Mouse (Mus musculus) lung, adult 2 months (tissue): ENCODE data around the gene Kank2.

ENCODE experiments used
- CTCF ChIP-seq: fragments of 200-500 bp; IDR thresholded peaks from 2 replicates; pipeline ENCODE4 v1.5.1; 2011; ENCODE audit warnings: mild to moderate bottlenecking, low read length, control low read depth; ENCODE audit not compliant: insufficient read depth
- POLR2A ChIP-seq: fragments of 200-500 bp; IDR thresholded peaks from 2 replicates; pipeline ENCODE4 v1.6.1; 2011; ENCODE audit warnings: low read depth, mild to moderate bottlenecking, control low read depth, low read length, borderline replicate concordance; ENCODE audit errors: extremely low read depth

GRCm38 (mm10) chr9:21837690-21838089 is 39.1 kb upstream of the Kank2 start:
- TF ChIP-seq CTCF (no peak), POLR2A (no peak)
